Mouse (Mus musculus) heart, embryonic 14.5 days (tissue): ENCODE measurements around the gene Slitrk3. TPM values are rescaled to one million over a fixed set of nuclear protein-coding genes. Genes with fewer than 3 reads are reported as not detected.

ENCODE experiments used
- polyA plus RNA-seq: library from polyadenylated mRNA; unstranded; fragments of >200 nt; fragmentation: Nextera tagmentation; extraction: Ambion mirVana; gene quantifications from 2 replicates; pipeline ENCODE4 v1.2.1, GENCODE M21; 2014

The Slitrk3 gene
- polyA plus RNA-seq, 1 experiment from 2014 or later: 0.26 TPM

Other genes starting within 250 kb of the Slitrk3 start
- not detected in 2 replicates for gene Sis, start 89.9 kb downstream of the Slitrk3 start, polyA plus RNA-seq